Mouse (Mus musculus) limb, embryonic 15.5 days (tissue): ENCODE results near the gene Guca1a. TPM values are rescaled to one million over a fixed set of nuclear protein-coding genes. Genes with fewer than 3 reads are reported as not detected.

ENCODE experiments used
- ATAC-seq: fragments of 200-750 bp; cut with Nextera tagmentation; 2 replicates; pipeline ENCODE4 v1.8.0; 2017; ENCODE audit warnings: low read depth, moderate TSS enrichment; ENCODE audit not compliant: insufficient number of reproducible peaks, low FRiP score, low TSS enrichment
- H3K27ac ChIP-seq: fragments of 300-500 bp; sonication (generic); 2 replicates; pipeline ENCODE4 v1.5.1; 2015; ENCODE audit warnings: moderate library complexity, mild to moderate bottlenecking, inconsistent platforms
- H3K27me3 ChIP-seq: fragments of 300-500 bp; sonication (generic); 2 replicates; pipeline ENCODE4 v1.6.1; 2015; ENCODE audit warnings: inconsistent platforms
- H3K36me3 ChIP-seq: fragments of 300-500 bp; sonication (generic); 2 replicates; pipeline ENCODE4 v1.6.1; 2015; ENCODE audit warnings: inconsistent platforms
- H3K4me1 ChIP-seq: fragments of 300-500 bp; sonication (generic); 2 replicates; pipeline ENCODE4 v1.6.1; 2015; ENCODE audit warnings: inconsistent platforms
- H3K4me2 ChIP-seq: fragments of 300-500 bp; sonication (generic); 2 replicates; pipeline ENCODE4 v1.6.1; 2015; ENCODE audit warnings: mild to moderate bottlenecking, inconsistent platforms
- H3K4me3 ChIP-seq: fragments of 300-500 bp; sonication (generic); 2 replicates; pipeline ENCODE4 v1.5.1; 2015; ENCODE audit warnings: mild to moderate bottlenecking, inconsistent platforms
- H3K9ac ChIP-seq: fragments of 300-500 bp; sonication (generic); 2 replicates; pipeline ENCODE4 v1.6.1; 2015; ENCODE audit warnings: inconsistent platforms
- H3K9me3 ChIP-seq: fragments of 300-500 bp; sonication (generic); 2 replicates; pipeline ENCODE4 v1.6.1; 2016; ENCODE audit warnings: inconsistent platforms
- whole genome bisulfite sequencing: fragments of 180-500 bp; shearing (Covaris S2); methylation state at CpG from one replicate; pipeline ENCODE4 v1.1.7; 2015; 5-methylcytosine and 5-hydroxymethylcytosine counted together
- polyA plus RNA-seq: library from polyadenylated mRNA; unstranded; fragments of >200 nt; fragmentation: Nextera tagmentation; extraction: Ambion mirVana; gene quantifications from 2 replicates; pipeline ENCODE4 v1.2.1, GENCODE M21; 2015

Gene Guca1a
- 5.9 and 6.2 TPM in 2 replicates for polyA plus RNA-seq

GRCm38 (mm10) chr17:47400451-47400850 is at the start of gene Guca1a:
Gene Guca1a, minus strand, starts transcription at chr17:47400584.
- no peak within 1 kb of the TSS for H3K9ac ChIP-seq
- no peak within 1 kb of the TSS for H3K27ac ChIP-seq
- no peak within 1 kb of the TSS for H3K4me3 ChIP-seq
- WGBS = 47% methylated on average over 10 of the region's 10 CpGs
- ATAC-seq = no peak
- no peaks in the 10 kb centered on the region for H3K9me3 ChIP-seq
- peaks cover 4% of the 10 kb centered on the region; the same call in 1 of the 2 replicates for H3K4me1 ChIP-seq
- no peaks in the 10 kb centered on the region for H3K36me3 ChIP-seq
- peaks cover 29% of the 10 kb centered on the region for H3K27me3 ChIP-seq
- H3K4me2 ChIP-seq = no peak within 1 kb of the TSS

GRCm38 (mm10) chr17:47449432-47449831 is 49.0 kb upstream of the Guca1a start:
- Histone ChIP-seq H3K4me3 (no peak overlapping the region), H3K4me2 (no peak overlapping the region), H3K27me3 (no peaks in the 10 kb centered on the region), H3K9ac (no peak overlapping the region), H3K36me3 (no peaks in the 10 kb centered on the region), H3K9me3 (no peaks in the 10 kb centered on the region), H3K4me1 (peaks cover 28% of the 10 kb centered on the region), H3K27ac (no peak overlapping the region)
- WGBS = 46% methylated on average over 5 of the region's 5 CpGs
- no peak for ATAC-seq

- Histone ChIP-seq H3K27me3 (no peaks in the 10 kb centered on the region), H3K4me3 (no peak overlapping the region), H3K27ac (no peak overlapping the region), H3K36me3 (no peaks in the 10 kb centered on the region), H3K4me2 (no peak overlapping the region), H3K9me3 (no peaks in the 10 kb centered on the region), H3K9ac (no peak overlapping the region), H3K4me1 (peaks cover 28% of the 10 kb centered on the region)
- ATAC-seq = no peak
- WGBS = 33% methylated on average over 8 of the region's 8 CpGs
Measured at GRCm38 (mm10) chr17:47448523-47449372, 48.4 kb upstream of the Guca1a start.

- Histone ChIP-seq H3K4me2 (no peak overlapping the region), H3K4me3 (no peak overlapping the region), H3K9ac (no peak overlapping the region), H3K27me3 (no peaks in the 10 kb centered on the region), H3K36me3 (no peaks in the 10 kb centered on the region), H3K9me3 (no peaks in the 10 kb centered on the region), H3K4me1 (peaks cover 21% of the 10 kb centered on the region), H3K27ac (no peak overlapping the region)
- 89% methylated on average over 11 of the region's 11 CpGs for WGBS
- no peak for ATAC-seq
Measured at GRCm38 (mm10) chr17:47446561-47446960, 46.2 kb upstream of the Guca1a start.

- H3K4me3 ChIP-seq = no peak overlapping the region
- no peaks in the 10 kb centered on the region for H3K36me3 ChIP-seq
- H3K4me2 ChIP-seq = no peak overlapping the region
- no peak for ATAC-seq
- H3K4me1 ChIP-seq = peaks cover 22% of the 10 kb centered on the region
- no peak overlapping the region for H3K9ac ChIP-seq
- WGBS = 85% methylated on average over 9 of the region's 9 CpGs
- no peaks in the 10 kb centered on the region for H3K27me3 ChIP-seq
- no peak overlapping the region for H3K27ac ChIP-seq
- H3K9me3 ChIP-seq = no peaks in the 10 kb centered on the region
Measured at GRCm38 (mm10) chr17:47446025-47446424, 45.6 kb upstream of the Guca1a start.

GRCm38 (mm10) chr17:47445518-47445917 is 45.1 kb upstream of the Guca1a start:
- H3K27ac ChIP-seq = no peak overlapping the region
- H3K9me3 ChIP-seq = no peaks in the 10 kb centered on the region
- no peak overlapping the region for H3K4me2 ChIP-seq
- no peak for ATAC-seq
- no peak overlapping the region for H3K9ac ChIP-seq
- 0 out of 2 replicates have a peak, but pooled peaks cover under 1% of the 10 kb centered on the region for H3K27me3 ChIP-seq
- H3K4me3 ChIP-seq = no peak overlapping the region
- no peaks in the 10 kb centered on the region for H3K36me3 ChIP-seq
- WGBS = 78% methylated on average over 11 of the region's 11 CpGs
- peaks cover 23% of the 10 kb centered on the region for H3K4me1 ChIP-seq

GRCm38 (mm10) chr17:47444113-47444512 is 43.7 kb upstream of the Guca1a start:
- no peaks in the 10 kb centered on the region for H3K36me3 ChIP-seq
- WGBS = 68% methylated on average over 6 of the region's 6 CpGs
- no peak overlapping the region for H3K4me2 ChIP-seq
- H3K4me3 ChIP-seq = no peak overlapping the region
- H3K9me3 ChIP-seq = no peaks in the 10 kb centered on the region
- no peak overlapping the region for H3K27ac ChIP-seq
- H3K9ac ChIP-seq = no peak overlapping the region
- H3K27me3 ChIP-seq = peaks cover 8% of the 10 kb centered on the region; the same call in 1 of the 2 replicates
- no peak for ATAC-seq
- peaks cover 19% of the 10 kb centered on the region for H3K4me1 ChIP-seq

GRCm38 (mm10) chr17:47442271-47442670 is 41.9 kb upstream of the Guca1a start:
- Histone ChIP-seq H3K9ac (no peak overlapping the region), H3K4me1 (peaks cover 12% of the 10 kb centered on the region), H3K36me3 (no peaks in the 10 kb centered on the region), H3K4me2 (no peak overlapping the region), H3K27ac (no peak overlapping the region), H3K4me3 (no peak overlapping the region), H3K27me3 (peaks cover 26% of the 10 kb centered on the region), H3K9me3 (no peaks in the 10 kb centered on the region)
- WGBS = 77% methylated on average over 3 of the region's 3 CpGs
- ATAC-seq = no peak

- H3K9me3 ChIP-seq = no peaks in the 10 kb centered on the region
- no peak overlapping the region for H3K27ac ChIP-seq
- H3K9ac ChIP-seq = no peak overlapping the region
- ATAC-seq = no peak
- peaks cover 34% of the 10 kb centered on the region for H3K27me3 ChIP-seq
- H3K4me3 ChIP-seq = no peak overlapping the region
- H3K36me3 ChIP-seq = no peaks in the 10 kb centered on the region
- H3K4me1 ChIP-seq = peaks cover 19% of the 10 kb centered on the region
- no peak overlapping the region for H3K4me2 ChIP-seq
- WGBS = 48% methylated on average over 19 of the region's 19 CpGs
Measured at GRCm38 (mm10) chr17:47441296-47442051, 41.1 kb upstream of the Guca1a start.

- Histone ChIP-seq H3K27me3 (peaks cover 42% of the 10 kb centered on the region), H3K36me3 (no peaks in the 10 kb centered on the region), H3K27ac (no peak overlapping the region; the same call in 1 of the 2 replicates), H3K4me1 (peaks cover 24% of the 10 kb centered on the region), H3K9ac (no peak overlapping the region), H3K4me2 (no peak overlapping the region), H3K4me3 (no peak overlapping the region), H3K9me3 (no peaks in the 10 kb centered on the region)
- 10% methylated on average over 9 of the region's 9 CpGs for WGBS
- no peak for ATAC-seq
Measured at GRCm38 (mm10) chr17:47440359-47440890, 40.0 kb upstream of the Guca1a start.

GRCm38 (mm10) chr17:47439396-47440028 is 39.1 kb upstream of the Guca1a start:
- H3K4me2 ChIP-seq = no peak overlapping the region
- peaks cover 42% of the 10 kb centered on the region for H3K27me3 ChIP-seq
- no peak for ATAC-seq
- WGBS = 43% methylated on average over 9 of the region's 9 CpGs
- no peak overlapping the region for H3K4me3 ChIP-seq
- H3K4me1 ChIP-seq = peaks cover 24% of the 10 kb centered on the region
- no peak overlapping the region for H3K9ac ChIP-seq
- no peaks in the 10 kb centered on the region for H3K36me3 ChIP-seq
- H3K27ac ChIP-seq = no peak overlapping the region
- H3K9me3 ChIP-seq = no peaks in the 10 kb centered on the region
